Mouse (Mus musculus): Measurements from ENCODE around the gene Hs3st6. TPM values are rescaled to one million over a fixed set of nuclear protein-coding genes. Genes with fewer than 3 reads are reported as not detected.

The Hs3st6 gene
- total and polyA plus RNA-seq, 2 experiments from 2014 or later: 0.22 to 0.49 TPM

GRCm38 (mm10) chr17:24798229-24798628 lies 45.4 kb downstream of the Hs3st6 start:
- TF ChIP-seq CTCF (IDR thresholded peaks at IDR 0.05): no peak
- WGBS: 59% methylated on average over 9 of the region's 9 CpGs
- Histone ChIP-seq H3K4me1 (ENCODE audit: insufficient read depth, low read length) (no peaks in the 10 kb centered on the region), H3K4me2 (ENCODE audit: low read depth, low read length, poor library complexity, severe bottlenecking) (no peak overlapping the region), H3K36me3 (ENCODE audit: insufficient read depth, low read length) (no peaks in the 10 kb centered on the region), H3K27me3 (ENCODE audit: insufficient read depth, low read length) (peaks cover 2% of the 10 kb centered on the region; the same call in 1 of the 2 replicates), H3K4me3 (ENCODE audit: low read depth, low read length) (no peak overlapping the region), H3K27ac (ENCODE audit: low read depth, low read length) (no peak overlapping the region), H3K9me3 (ENCODE audit: low read length) (no peaks in the 10 kb centered on the region), H3K9ac (replicated peaks; ENCODE audit: low read length, poor library complexity, severe bottlenecking) (no peak overlapping the region)
- ATAC-seq (ENCODE audit: low FRiP score) (no peak), DNase-seq (ENCODE audit: low spot score) (no peak)

GRCm38 (mm10) chr17:24799476-24799875 lies 46.7 kb downstream of the Hs3st6 start:
- H3K9me3 ChIP-seq (ENCODE audit: low read length): no peaks in the 10 kb centered on the region
- WGBS: 91% methylated on average over 4 of the region's 4 CpGs
- H3K27ac ChIP-seq (ENCODE audit: low read depth, low read length): no peak overlapping the region
- no peak overlapping the region for H3K4me3 ChIP-seq (ENCODE audit: low read depth, low read length)
- H3K36me3 ChIP-seq (ENCODE audit: insufficient read depth, low read length): no peaks in the 10 kb centered on the region
- ATAC-seq (ENCODE audit: low FRiP score): no peak
- DNase-seq (ENCODE audit: low spot score): no peak
- no peak overlapping the region for H3K4me2 ChIP-seq (ENCODE audit: low read depth, low read length, poor library complexity, severe bottlenecking)
- H3K27me3 ChIP-seq (ENCODE audit: insufficient read depth, low read length): peaks cover 4% of the 10 kb centered on the region; the same call in 1 of the 2 replicates
- no peak for TF ChIP-seq CTCF (IDR thresholded peaks at IDR 0.05)
- H3K9ac ChIP-seq (replicated peaks; ENCODE audit: low read length, poor library complexity, severe bottlenecking): no peak overlapping the region
- H3K4me1 ChIP-seq (ENCODE audit: insufficient read depth, low read length): 0 out of 2 replicates have a peak, but pooled peaks cover under 1% of the 10 kb centered on the region

GRCm38 (mm10) chr17:24800524-24800923 lies 47.7 kb downstream of the Hs3st6 start:
- H3K4me3 ChIP-seq (ENCODE audit: low read depth, low read length): no peak overlapping the region
- TF ChIP-seq CTCF (IDR thresholded peaks at IDR 0.05): no peak
- no peak overlapping the region for H3K27ac ChIP-seq (ENCODE audit: low read depth, low read length)
- no peaks in the 10 kb centered on the region for H3K36me3 ChIP-seq (ENCODE audit: insufficient read depth, low read length)
- DNase-seq (ENCODE audit: low spot score): no peak
- H3K9me3 ChIP-seq (ENCODE audit: low read length): no peaks in the 10 kb centered on the region
- H3K4me2 ChIP-seq (ENCODE audit: low read depth, low read length, poor library complexity, severe bottlenecking): no peak overlapping the region
- H3K27me3 ChIP-seq (ENCODE audit: insufficient read depth, low read length): peaks cover 13% of the 10 kb centered on the region; the same call in 1 of the 2 replicates
- ATAC-seq (ENCODE audit: low FRiP score): no peak
- 0 out of 2 replicates have a peak, but pooled peaks cover 3% of the 10 kb centered on the region for H3K4me1 ChIP-seq (ENCODE audit: insufficient read depth, low read length)
- 54% methylated on average over 3 of the region's 3 CpGs for WGBS
- no peak overlapping the region for H3K9ac ChIP-seq (replicated peaks; ENCODE audit: low read length, poor library complexity, severe bottlenecking)

- H3K27me3 ChIP-seq (ENCODE audit: insufficient read depth, low read length): peaks cover 26% of the 10 kb centered on the region; the same call in 1 of the 2 replicates
- no peaks in the 10 kb centered on the region for H3K36me3 ChIP-seq (ENCODE audit: insufficient read depth, low read length)
- H3K9ac ChIP-seq (replicated peaks; ENCODE audit: low read length, poor library complexity, severe bottlenecking): peak within 1 kb of the TSS; percentile 60
- no peaks in the 10 kb centered on the region for H3K9me3 ChIP-seq (ENCODE audit: low read length)
- peak; percentile 31; the same call in 1 of the 2 replicates for ATAC-seq (ENCODE audit: low FRiP score)
- 0 out of 2 replicates have a peak, but pooled peaks cover 3% of the 10 kb centered on the region for H3K4me1 ChIP-seq (ENCODE audit: insufficient read depth, low read length)
- TF ChIP-seq CTCF (IDR thresholded peaks at IDR 0.05): no peak
- WGBS: under 1% methylated on average over 59 of the region's 71 CpGs
- peak within 1 kb of the TSS; percentile 92 for H3K4me2 ChIP-seq (ENCODE audit: low read depth, low read length, poor library complexity, severe bottlenecking)
- no peak within 1 kb of the TSS for H3K27ac ChIP-seq (ENCODE audit: low read depth, low read length)
- peak; percentile 49 for DNase-seq (ENCODE audit: low spot score)
- peak within 1 kb of the TSS; percentile 62 for H3K4me3 ChIP-seq (ENCODE audit: low read depth, low read length)
Measured at GRCm38 (mm10) chr17:24803952-24804951, 51.5 kb downstream of the Hs3st6 start, which contains the start of gene Meiob. Meiob (plus strand) TSS chr17:24804289.

Other genes with a start within 250 kb of the Hs3st6 start
- gene Traf7, start 225.1 kb upstream of the Hs3st6 start, total RNA-seq (2014; rRNA removed): 175 and 179 TPM in 2 replicates
- 71.4 and 73.6 TPM in 2 replicates for gene Traf7, start 225.1 kb upstream of the Hs3st6 start, polyA plus RNA-seq (2015; fragmentation: Nextera tagmentation; extraction: Ambion mirVana)
- gene Rab26, start 218.8 kb upstream of the Hs3st6 start, total RNA-seq (2014; rRNA removed): 4.4 and 7.6 TPM in 2 replicates
- gene Rab26, start 218.8 kb upstream of the Hs3st6 start, polyA plus RNA-seq (2015; fragmentation: Nextera tagmentation; extraction: Ambion mirVana): 15.5 and 17.7 TPM in 2 replicates
- gene Pkd1, start 203.2 kb upstream of the Hs3st6 start, total RNA-seq (2014; rRNA removed): 73.6 and 84.3 TPM in 2 replicates
- 13.6 and 14.5 TPM in 2 replicates for gene Pkd1, start 203.2 kb upstream of the Hs3st6 start, polyA plus RNA-seq (2015; fragmentation: Nextera tagmentation; extraction: Ambion mirVana)
- gene Tsc2, start 120.4 kb upstream of the Hs3st6 start, total RNA-seq (2014; rRNA removed): 106 and 114 TPM in 2 replicates
- gene Tsc2, start 120.4 kb upstream of the Hs3st6 start, polyA plus RNA-seq (2015; fragmentation: Nextera tagmentation; extraction: Ambion mirVana): 56.6 and 61.7 TPM in 2 replicates
- 4.5 and 6.2 TPM in 2 replicates for gene Nthl1, start 120.3 kb upstream of the Hs3st6 start, total RNA-seq (2014; rRNA removed)
- 6.0 and 7.2 TPM in 2 replicates for gene Nthl1, start 120.3 kb upstream of the Hs3st6 start, polyA plus RNA-seq (2015; fragmentation: Nextera tagmentation; extraction: Ambion mirVana)
- gene Slc9a3r2, start 102.7 kb upstream of the Hs3st6 start, total RNA-seq (2014; rRNA removed): 61.7 and 62.8 TPM in 2 replicates
- gene Slc9a3r2, start 102.7 kb upstream of the Hs3st6 start, polyA plus RNA-seq (2015; fragmentation: Nextera tagmentation; extraction: Ambion mirVana): 52.1 and 52.7 TPM in 2 replicates
- not detected in 2 replicates for gene Npw, start 94.5 kb upstream of the Hs3st6 start, total RNA-seq (2014; rRNA removed)
- 0.59 and 0.86 TPM in 2 replicates for gene Npw, start 94.5 kb upstream of the Hs3st6 start, polyA plus RNA-seq (2015; fragmentation: Nextera tagmentation; extraction: Ambion mirVana)
- 36.4 and 40.0 TPM in 2 replicates for gene Zfp598, start 83.3 kb upstream of the Hs3st6 start, total RNA-seq (2014; rRNA removed)
- 15.7 and 16.4 TPM in 2 replicates for gene Zfp598, start 83.3 kb upstream of the Hs3st6 start, polyA plus RNA-seq (2015; fragmentation: Nextera tagmentation; extraction: Ambion mirVana)
- 330 and 376 TPM in 2 replicates for gene Syngr3, start 63.0 kb upstream of the Hs3st6 start, total RNA-seq (2014; rRNA removed)
- gene Syngr3, start 63.0 kb upstream of the Hs3st6 start, polyA plus RNA-seq (2015; fragmentation: Nextera tagmentation; extraction: Ambion mirVana): 334 and 375 TPM in 2 replicates
- gene Gfer, start 56.8 kb upstream of the Hs3st6 start, total RNA-seq (2014; rRNA removed): 28.0 and 44.3 TPM in 2 replicates
- 36.7 and 39.4 TPM in 2 replicates for gene Gfer, start 56.8 kb upstream of the Hs3st6 start, polyA plus RNA-seq (2015; fragmentation: Nextera tagmentation; extraction: Ambion mirVana)
- gene Noxo1, start 56.8 kb upstream of the Hs3st6 start, total RNA-seq (2014; rRNA removed): 7.2 and 11.1 TPM in 2 replicates
- gene Noxo1, start 56.8 kb upstream of the Hs3st6 start, polyA plus RNA-seq (2015; fragmentation: Nextera tagmentation; extraction: Ambion mirVana): 1.9 and 2.1 TPM in 2 replicates
- gene Tbl3, start 45.3 kb upstream of the Hs3st6 start, total RNA-seq (2014; rRNA removed): 44.0 and 56.4 TPM in 2 replicates
- 38.2 and 46.7 TPM in 2 replicates for gene Tbl3, start 45.3 kb upstream of the Hs3st6 start, polyA plus RNA-seq (2015; fragmentation: Nextera tagmentation; extraction: Ambion mirVana)
- not detected in 2 replicates for gene Rnf151, start 34.9 kb upstream of the Hs3st6 start, total RNA-seq (2014; rRNA removed)
- gene Rnf151, start 34.9 kb upstream of the Hs3st6 start, polyA plus RNA-seq (2015; fragmentation: Nextera tagmentation; extraction: Ambion mirVana): not detected in 2 replicates
- gene Rps2, start 34.9 kb upstream of the Hs3st6 start, total RNA-seq (2014; rRNA removed): 2,209 and 2,389 TPM in 2 replicates
- gene Rps2, start 34.9 kb upstream of the Hs3st6 start, polyA plus RNA-seq (2015; fragmentation: Nextera tagmentation; extraction: Ambion mirVana): 749 and 802 TPM in 2 replicates
- gene Ndufb10, start 28.5 kb upstream of the Hs3st6 start, total RNA-seq (2014; rRNA removed): 150 and 170 TPM in 2 replicates
- 344 and 349 TPM in 2 replicates for gene Ndufb10, start 28.5 kb upstream of the Hs3st6 start, polyA plus RNA-seq (2015; fragmentation: Nextera tagmentation; extraction: Ambion mirVana)
- gene Rpl3l, start 25.2 kb upstream of the Hs3st6 start, total RNA-seq (2014; rRNA removed): not detected in 2 replicates
- 0.21 and 0.37 TPM in 2 replicates for gene Rpl3l, start 25.2 kb upstream of the Hs3st6 start, polyA plus RNA-seq (2015; fragmentation: Nextera tagmentation; extraction: Ambion mirVana)
- gene Msrb1, start 16.3 kb upstream of the Hs3st6 start, total RNA-seq (2014; rRNA removed): 9.6 and 14.1 TPM in 2 replicates
- 20.6 and 22.6 TPM in 2 replicates for gene Msrb1, start 16.3 kb upstream of the Hs3st6 start, polyA plus RNA-seq (2015; fragmentation: Nextera tagmentation; extraction: Ambion mirVana)
- not detected in 2 replicates for gene Meiob, start 51.3 kb downstream of the Hs3st6 start, total RNA-seq (2014; rRNA removed)
- 0.12 TPM in 1 of 2 replicates, not detected in the other for gene Meiob, start 51.3 kb downstream of the Hs3st6 start, polyA plus RNA-seq (2015; fragmentation: Nextera tagmentation; extraction: Ambion mirVana)
- 73.6 and 119 TPM in 2 replicates for gene Hagh, start 87.2 kb downstream of the Hs3st6 start, total RNA-seq (2014; rRNA removed)
- 74.0 and 79.5 TPM in 2 replicates for gene Hagh, start 87.2 kb downstream of the Hs3st6 start, polyA plus RNA-seq (2015; fragmentation: Nextera tagmentation; extraction: Ambion mirVana)
- gene Fahd1, start 97.4 kb downstream of the Hs3st6 start, total RNA-seq (2014; rRNA removed): 11.7 and 14.0 TPM in 2 replicates
- 18.2 and 20.8 TPM in 2 replicates for gene Fahd1, start 97.4 kb downstream of the Hs3st6 start, polyA plus RNA-seq (2015; fragmentation: Nextera tagmentation; extraction: Ambion mirVana)
- gene Igfals, start 113.0 kb downstream of the Hs3st6 start, total RNA-seq (2014; rRNA removed): 0.28 TPM in 1 of 2 replicates, not detected in the other
- gene Igfals, start 113.0 kb downstream of the Hs3st6 start, polyA plus RNA-seq (2015; fragmentation: Nextera tagmentation; extraction: Ambion mirVana): 0.31 TPM in 1 of 2 replicates, not detected in the other
- gene Nubp2, start 133.4 kb downstream of the Hs3st6 start, total RNA-seq (2014; rRNA removed): 39.6 and 60.2 TPM in 2 replicates
- gene Nubp2, start 133.4 kb downstream of the Hs3st6 start, polyA plus RNA-seq (2015; fragmentation: Nextera tagmentation; extraction: Ambion mirVana): 55.8 and 63.9 TPM in 2 replicates
- 87.5 and 105 TPM in 2 replicates for gene Spsb3, start 133.7 kb downstream of the Hs3st6 start, total RNA-seq (2014; rRNA removed)
- 100 and 110 TPM in 2 replicates for gene Spsb3, start 133.7 kb downstream of the Hs3st6 start, polyA plus RNA-seq (2015; fragmentation: Nextera tagmentation; extraction: Ambion mirVana)
- gene Eme2, start 142.1 kb downstream of the Hs3st6 start, total RNA-seq (2014; rRNA removed): 29.7 and 31.7 TPM in 2 replicates
- 20.2 and 22.5 TPM in 2 replicates for gene Eme2, start 142.1 kb downstream of the Hs3st6 start, polyA plus RNA-seq (2015; fragmentation: Nextera tagmentation; extraction: Ambion mirVana)
- 43.8 and 46.1 TPM in 2 replicates for gene Mrps34, start 142.1 kb downstream of the Hs3st6 start, total RNA-seq (2014; rRNA removed)
- 128 and 131 TPM in 2 replicates for gene Mrps34, start 142.1 kb downstream of the Hs3st6 start, polyA plus RNA-seq (2015; fragmentation: Nextera tagmentation; extraction: Ambion mirVana)
- gene Nme3, start 143.5 kb downstream of the Hs3st6 start, total RNA-seq (2014; rRNA removed): 54.4 and 65.3 TPM in 2 replicates
- 98.3 and 105 TPM in 2 replicates for gene Nme3, start 143.5 kb downstream of the Hs3st6 start, polyA plus RNA-seq (2015; fragmentation: Nextera tagmentation; extraction: Ambion mirVana)
- 153 and 168 TPM in 2 replicates for gene Mapk8ip3, start 184.0 kb downstream of the Hs3st6 start, total RNA-seq (2014; rRNA removed)
- 70.5 and 72.5 TPM in 2 replicates for gene Mapk8ip3, start 184.0 kb downstream of the Hs3st6 start, polyA plus RNA-seq (2015; fragmentation: Nextera tagmentation; extraction: Ambion mirVana)
- 60.7 and 61.0 TPM in 2 replicates for gene Jpt2, start 207.7 kb downstream of the Hs3st6 start, total RNA-seq (2014; rRNA removed)
- 64.5 and 66.7 TPM in 2 replicates for gene Jpt2, start 207.7 kb downstream of the Hs3st6 start, polyA plus RNA-seq (2015; fragmentation: Nextera tagmentation; extraction: Ambion mirVana)